Mouse (Mus musculus) layer of hippocampus, adult 9-11 months (tissue): ENCODE results near the gene Ppp1r13l.
A peak's percentile ranks its signal among the peaks of the same experiment; 100 is the strongest.

ENCODE experiments used
- DNase-seq: peaks from one replicate; pipeline ENCODE4 v3.0.0; 2022

Gene Ppp1r13l

DNA sequence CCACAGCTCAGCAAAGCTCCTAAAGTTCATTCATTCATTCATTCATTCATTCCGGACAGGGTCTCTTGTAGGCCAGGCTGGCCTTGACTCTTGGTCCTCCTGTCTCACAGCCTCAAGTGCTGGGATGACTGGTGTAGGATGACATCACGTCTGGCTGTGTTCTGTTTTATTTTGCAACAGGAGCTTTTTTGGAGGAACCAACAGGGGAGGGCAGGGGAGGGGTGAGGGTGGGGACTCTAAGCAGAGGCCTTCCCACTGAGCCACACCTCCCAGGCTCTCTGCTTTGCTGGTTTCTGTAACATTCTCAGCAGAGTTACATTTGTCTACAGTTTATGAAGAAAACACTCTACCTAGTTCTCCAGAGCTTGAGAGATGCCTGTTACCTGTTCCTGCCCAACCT, 21.5 kb upstream of the Ppp1r13l start:
- no peak for DNase-seq

DNA sequence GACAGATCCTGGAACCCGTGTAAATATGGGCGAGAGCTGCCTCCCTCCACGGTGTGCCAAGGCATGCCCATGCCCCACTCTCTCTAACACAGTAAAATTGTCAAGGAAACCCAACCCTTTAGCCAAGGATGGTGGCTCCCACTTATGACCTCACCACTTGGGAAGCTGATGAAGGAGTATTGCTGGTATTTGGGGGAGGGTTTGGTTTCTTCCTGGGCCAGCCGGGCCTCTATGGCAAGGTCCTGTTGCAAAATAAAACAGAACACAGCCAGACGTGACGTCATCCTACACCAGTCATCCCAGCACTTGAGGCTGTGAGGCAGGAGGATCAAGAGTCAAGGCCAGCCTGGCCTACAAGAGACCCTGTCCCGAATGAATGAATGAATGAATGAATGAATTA, 21.0 kb upstream of the Ppp1r13l start:
- DNase-seq: no peak

DNA sequence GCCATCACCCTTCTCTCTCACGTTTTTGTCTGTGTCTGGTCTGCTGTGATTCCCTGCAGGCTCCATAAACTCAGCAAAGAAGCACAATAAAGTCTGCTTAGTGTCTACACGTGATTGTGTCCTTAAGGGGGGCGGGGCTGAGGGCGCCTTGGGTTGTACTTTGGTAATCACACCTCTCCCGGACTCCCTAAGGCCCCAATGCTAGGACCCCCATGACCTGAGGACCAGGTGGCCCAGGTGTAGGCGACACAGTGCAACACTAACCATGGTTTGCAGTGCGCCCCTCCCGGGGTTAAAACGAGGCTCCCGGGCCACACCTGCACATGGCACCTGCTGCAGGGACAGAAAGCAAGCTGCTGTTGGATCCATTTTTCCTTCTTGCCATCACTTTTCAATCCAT, 18.3 kb upstream of the Ppp1r13l start:
- no peak for DNase-seq

DNA sequence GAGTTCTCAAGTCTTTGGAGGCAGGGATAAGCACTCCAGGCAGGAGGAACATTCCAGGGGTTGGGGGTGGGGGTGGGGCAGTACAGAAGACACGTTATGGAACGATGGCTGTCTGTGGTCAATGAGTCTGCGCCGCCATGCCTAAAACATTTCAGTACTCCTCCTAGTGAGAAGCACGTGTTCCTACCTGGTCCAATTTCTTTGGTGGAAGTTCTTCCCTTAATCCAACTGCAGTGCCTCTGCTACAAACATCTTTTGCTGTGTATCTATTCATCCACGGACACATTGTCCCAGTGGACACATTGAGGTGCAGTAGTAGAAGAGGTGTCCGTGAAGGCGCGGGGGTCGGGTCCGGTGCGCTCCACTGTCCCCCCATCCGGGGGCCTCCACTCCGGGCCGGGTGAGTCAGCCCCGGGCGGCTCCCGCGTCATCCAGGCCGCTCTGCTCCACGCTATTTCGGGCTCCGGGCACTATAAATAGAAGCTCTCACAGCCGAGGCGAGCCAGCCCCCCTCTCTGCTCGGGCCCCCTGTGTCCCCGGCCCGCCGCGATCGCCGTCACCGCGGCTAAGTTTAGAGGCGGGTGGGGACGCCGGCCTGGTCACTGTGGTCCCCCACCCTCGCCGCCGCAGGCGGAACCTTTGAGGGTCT, 17.7 kb upstream of the Ppp1r13l start:
- no peak for DNase-seq

DNA sequence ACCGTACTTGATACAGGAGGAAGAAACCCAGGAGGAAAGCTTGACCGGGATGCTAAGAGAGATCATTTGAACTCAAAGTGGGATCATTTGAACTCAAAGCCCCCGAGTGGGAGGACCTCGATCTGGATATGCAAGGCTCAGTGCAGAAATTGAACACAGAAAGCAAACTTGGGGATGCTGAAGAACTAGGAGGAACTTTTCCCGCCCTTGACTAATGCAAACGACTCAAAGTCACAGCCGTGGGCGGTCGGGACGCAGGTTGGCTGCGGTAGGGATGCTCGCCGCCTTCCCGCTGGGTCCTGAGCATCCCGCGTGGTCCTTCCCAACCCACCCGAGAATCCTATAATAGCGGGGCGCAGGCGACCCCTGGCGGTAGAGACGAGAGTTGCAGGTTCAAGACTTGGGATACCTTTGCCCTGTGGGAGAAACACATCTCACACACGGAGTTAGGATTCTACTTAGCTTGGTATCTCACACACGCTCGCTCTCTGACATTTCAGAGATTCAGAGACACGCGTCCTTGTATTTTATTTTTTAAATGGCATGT, 17.0 kb upstream of the Ppp1r13l start:
- peak; percentile 81 for DNase-seq

DNA sequence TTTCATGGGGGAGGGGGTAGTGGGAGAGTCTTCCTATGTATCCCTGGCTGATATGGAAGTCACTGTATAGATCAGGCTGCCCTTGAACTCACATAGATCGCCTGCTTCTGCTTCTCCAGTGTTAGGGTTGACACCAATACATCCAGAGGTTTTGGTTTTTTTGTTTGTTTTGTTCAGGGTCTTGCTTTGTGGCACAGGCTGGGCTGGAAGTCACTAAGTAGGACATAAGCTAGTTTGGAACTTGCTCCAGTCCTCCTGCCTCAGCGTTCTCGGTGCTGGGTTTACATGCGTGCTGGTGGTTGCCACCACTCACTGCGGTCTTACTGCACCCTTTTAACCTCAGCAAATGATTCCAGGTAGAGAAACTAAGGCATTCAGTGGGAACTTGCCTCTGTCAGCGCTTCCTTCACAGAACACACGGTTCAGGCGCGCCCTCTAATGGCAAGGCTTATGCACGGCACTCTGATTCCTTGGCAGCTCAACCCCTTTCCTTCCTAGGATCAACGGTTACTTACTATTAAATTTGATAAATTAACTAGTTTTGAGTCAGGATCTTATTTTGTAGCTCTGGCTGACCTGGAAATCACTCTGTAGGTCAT, 16.2 kb upstream of the Ppp1r13l start:
- peak; percentile 61 for DNase-seq

DNA sequence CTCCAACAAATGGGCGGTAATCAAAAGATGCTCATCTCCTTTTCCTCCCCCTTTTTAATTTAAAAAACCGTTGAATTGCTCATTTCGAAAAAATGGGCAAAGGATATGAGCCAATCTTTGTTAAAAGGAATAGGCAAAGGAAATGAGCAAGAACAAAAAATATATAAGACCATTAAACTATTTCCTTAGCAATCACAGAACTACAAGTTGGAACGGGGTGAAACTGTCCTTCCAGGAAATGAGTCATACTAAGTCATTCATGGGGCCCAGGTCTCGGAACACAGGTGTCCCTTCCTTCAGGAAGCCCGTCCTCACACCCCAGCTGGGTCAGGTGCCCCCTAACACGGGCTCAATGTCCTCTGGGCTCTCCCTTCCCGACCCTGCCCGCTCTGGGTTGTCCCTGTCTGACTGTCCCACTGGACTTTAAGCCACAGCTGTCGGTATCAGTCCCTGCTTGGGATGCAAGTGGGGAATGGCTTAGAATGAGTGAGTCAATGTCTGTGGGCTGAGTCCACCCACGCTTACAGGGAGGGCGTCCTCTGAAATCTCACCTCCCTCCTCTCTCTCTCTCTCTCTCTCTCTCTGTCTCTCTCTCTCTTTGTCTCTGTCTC, 15.2 kb upstream of the Ppp1r13l start, which contains the start of gene Ercc1:
Ercc1 (plus strand) TSS at position 542 of the 611 bp plus-strand sequence.
- no peak for DNase-seq

DNA sequence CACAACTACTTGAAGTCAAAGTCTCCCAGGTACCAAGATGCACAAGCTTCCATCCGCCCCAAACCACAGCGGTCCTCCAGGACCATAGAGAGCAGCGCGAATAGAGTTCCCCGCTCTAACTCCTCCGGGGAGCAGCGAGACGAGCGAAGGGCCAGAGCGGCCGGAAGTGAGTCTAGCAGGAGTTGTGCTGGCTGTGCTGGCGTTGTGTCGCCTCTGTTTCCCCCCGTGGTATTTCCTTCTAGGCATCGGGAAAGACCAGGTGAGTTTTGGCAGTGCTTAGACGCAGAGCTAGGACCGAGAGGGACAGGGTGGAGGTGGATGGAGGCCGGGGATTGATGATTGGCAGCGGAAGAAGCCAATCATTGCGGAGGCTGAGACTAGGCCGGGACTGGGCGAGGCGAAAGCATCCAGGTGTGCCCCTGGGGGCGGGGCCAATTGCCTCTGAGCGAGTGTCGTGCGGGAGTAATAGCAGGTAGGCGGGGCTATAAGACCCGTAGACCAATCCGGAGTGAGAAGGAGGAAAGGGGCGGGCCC, 14.5 kb upstream of the Ppp1r13l start:
- peak; percentile 97 for DNase-seq

DNA sequence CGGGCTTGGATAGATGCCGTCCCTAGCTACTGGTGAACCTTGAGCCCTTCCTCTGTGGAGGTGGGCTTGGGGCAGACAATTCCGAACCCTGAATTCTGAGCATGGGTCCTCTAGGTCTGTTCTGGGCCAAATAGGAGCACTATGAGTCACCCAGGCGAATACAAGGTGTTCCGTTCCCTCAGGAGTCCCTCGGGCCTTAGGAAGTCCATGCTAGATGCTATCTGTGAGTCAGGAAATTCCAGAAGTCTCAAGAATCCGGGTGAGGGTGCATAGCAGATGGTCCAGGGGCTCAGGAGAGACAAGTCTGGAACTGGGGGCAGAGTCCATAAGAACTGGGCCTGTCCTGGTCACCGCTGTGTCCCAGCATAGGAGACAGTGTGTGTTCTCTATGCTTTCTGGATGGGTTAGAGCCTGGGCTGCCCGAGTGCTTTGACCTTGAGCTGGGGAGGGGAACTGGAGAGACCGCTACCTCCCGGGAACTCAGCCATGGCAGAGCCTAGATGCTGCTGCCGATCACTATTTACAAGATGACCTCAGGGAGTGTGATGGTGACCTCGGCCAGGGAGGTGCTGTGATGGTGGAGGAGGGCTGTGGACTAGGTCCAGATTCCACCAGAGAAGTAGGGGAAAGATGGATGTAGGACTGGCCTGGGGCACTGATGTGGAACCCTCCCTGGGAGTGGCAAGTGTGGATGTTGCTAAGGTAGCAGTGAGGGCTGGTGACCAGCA, 10.2 kb upstream of the Ppp1r13l start:
- no peak for DNase-seq

DNA sequence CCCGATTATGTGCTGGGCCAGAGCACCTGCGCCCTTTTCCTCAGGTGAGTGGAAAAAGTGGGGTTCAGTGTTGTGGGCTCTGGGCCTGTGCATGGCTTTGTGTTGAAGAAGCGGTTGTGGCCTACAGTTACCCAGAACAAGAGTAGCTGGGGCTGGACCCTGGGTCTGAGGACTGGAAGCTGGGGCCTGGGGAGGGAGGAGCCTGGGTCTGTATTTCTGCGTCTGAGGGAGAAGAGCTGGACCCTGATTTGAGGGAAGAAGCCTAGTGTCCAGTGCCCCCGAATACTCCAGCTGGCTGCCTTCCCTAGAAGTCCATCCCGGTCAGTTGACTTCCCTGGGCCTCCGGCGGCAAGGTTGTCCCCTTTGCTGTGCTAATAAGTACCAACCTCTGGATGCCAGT, 9.3 kb upstream of the Ppp1r13l start:
- no peak for DNase-seq

DNA sequence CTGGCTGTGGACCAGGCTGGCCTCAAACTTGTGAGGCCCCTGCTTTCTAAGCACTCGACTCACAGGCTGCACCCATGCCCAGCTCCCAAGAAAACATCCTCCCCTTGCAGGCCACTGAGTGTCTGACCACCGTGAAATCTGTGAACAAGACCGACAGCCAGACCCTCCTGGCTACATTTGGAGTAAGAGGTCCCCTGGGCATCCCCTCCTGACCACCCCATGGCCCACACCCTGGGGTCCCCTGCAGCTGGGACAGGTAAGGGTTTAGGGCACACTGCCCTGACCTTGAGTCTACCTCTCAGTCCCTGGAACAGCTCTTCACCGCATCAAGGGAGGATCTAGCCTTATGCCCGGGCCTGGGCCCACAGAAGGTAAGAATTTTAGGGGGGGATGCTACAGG, 4.6 kb upstream of the Ppp1r13l start:
- DNase-seq: no peak

DNA sequence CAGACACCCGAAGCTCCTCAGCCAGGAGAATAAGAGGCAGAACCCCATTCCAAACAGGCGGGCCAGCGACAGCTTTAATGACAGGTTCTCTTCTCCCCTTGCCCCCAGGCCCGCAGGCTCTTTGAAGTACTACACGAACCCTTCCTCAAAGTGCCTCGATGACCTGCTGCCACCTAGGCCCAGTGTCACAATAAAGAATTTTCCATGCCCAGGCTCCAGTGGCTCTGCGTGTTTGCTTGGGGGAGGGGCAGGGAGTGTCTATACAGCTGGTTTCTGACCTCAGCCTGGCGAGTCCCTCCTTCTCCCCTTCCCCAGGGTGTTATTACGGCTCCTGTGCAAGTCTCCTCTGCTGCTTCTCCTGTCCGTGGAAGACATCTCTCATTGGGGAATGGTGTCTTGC, 3.2 kb upstream of the Ppp1r13l start:
- no peak for DNase-seq

DNA sequence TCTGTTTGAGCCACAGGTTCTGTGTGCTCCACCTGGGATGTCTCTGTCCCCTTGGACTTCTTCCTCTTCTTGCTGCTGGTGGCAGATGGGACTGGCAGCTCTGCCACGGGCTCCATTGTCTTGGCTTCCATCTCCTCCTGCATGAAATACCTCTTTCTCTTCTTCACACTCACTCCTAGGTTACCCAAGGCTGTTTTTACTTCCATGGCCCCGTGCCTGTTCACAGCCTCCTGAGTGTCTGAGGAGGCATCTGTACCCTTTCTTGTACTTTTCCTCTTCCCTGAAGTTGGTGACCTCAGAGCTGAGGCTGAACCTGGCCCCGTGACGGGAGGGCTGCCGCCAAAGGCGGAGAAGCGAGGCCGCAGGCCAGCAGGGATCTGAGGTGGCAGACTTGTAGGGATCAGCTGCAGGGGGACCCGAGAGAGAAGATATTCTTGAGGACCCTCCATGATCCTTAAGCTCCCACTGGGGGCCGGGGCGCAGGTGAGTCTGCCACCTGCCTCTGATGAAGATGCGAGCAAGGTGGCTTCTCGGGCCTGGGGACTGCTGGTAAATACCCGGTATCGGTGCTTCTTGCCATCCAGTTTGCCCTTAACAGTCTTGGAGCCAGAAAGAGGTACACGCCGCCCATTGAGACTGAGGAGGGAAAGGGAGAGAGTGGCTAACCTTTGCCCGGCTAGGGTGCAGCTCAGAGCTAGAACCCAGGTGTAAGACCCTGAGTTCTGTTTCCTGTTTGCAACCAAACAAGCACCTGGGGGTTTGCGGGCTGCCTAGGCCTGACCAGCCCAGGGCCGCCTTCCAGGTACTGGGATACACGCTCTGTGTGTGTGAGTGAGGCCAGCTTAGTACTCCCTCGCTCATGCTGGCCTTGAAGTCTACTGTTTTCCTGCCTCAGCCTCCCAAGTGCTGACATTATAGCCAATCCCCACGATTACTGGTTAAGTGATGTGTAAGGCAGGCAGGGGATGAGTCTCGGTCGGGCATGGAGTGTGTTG, 1.9 kb upstream of the Ppp1r13l start:
- no peak for DNase-seq

DNA sequence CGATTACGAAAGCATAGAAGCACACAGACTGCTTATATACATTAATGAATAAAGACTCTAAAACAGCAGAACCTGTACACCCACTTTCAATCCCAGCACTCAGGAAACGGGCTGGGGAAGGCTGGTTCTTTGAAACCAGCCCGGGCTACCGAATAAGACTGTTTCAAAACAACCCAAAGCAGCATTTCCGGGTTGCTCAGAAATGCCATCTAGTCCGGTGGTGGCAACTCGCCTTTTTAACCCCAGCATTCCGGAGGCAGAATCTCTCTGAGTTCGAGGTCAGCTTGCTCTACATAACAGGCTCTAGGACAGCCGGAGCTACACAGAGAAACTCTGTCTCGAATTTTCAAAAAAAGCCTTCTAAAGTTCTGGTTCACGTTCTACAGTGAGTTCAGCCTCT, 915 bp upstream of the Ppp1r13l start:
- no peak for DNase-seq

DNA sequence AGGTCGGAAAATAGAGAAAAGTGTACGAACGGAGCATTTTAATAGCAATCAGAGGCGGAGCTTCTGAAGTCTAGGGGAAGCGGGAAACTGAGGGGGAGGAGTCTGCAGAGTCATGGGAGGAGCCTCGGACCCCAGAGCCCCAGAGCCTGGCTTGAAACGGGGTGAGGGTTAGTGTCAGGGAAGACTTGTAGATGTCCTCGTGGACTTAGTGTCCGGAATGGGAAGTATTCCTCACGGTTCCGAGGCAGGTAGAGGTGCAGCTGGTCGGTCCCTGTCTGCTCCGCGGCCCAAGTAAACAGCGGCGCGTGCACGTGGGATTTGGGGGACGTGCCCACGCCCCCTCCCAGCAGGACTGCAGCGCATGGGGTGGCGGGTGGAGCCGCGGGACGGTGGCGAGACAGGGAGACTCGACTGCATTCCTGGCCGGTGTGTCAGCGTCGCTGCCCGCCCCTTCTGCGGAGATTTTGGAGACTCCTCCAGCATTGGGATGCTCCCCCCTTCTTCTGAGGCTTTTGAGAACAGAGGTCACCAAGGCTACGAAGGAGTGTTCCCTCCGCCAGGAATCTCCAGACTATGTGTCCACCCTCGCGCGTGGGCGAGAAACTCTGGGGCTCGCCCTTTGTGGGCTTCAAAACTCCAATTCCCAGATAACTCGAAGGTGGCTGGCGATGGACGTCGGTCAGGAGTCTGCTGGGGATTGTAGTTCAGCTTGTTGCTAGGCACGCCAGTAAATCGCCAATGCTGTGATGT, 518 bp downstream of the Ppp1r13l start:
- peak; percentile 83 for DNase-seq

DNA sequence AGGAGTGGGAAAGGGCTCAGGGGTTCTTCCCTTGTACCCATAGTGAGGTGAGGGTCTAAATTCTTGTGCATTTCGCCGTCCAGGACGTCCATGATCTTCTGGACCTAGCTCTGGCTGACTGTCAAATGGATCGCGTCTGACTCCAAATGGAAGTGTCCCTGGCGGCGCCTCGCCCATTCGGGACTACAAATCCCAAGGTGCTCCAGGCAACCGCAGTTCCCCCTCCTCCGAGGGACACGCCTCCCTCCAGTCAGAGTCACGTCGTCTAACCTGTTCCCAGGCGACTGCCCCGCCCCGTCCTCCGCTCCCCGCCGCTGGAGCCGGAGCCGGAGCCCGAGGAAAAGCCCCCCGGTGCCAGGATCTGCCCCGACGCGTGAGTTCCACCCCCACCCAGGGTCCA, 1.4 kb downstream of the Ppp1r13l start:
- peak; percentile 94 for DNase-seq

DNA sequence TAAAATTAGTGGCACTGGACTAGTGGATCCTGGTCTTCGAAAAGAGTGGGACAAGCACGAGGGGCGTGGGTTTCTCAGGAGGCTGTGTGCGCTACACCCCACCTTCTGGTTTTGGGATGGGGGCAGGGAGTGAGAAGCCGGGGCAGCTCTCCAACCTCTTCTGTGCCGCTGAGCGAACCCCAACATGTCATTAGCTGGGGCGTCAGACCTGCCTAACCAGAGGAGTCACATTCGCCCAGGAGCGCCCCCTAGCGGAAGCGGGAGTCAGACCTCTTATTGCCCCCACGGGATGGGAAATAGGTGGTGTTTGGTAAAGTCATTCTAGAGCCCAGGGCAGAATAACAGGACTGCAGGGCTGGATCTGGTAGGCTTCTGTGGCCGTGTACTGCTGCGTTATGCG, 2.2 kb downstream of the Ppp1r13l start:
- DNase-seq: peak; percentile 66

DNA sequence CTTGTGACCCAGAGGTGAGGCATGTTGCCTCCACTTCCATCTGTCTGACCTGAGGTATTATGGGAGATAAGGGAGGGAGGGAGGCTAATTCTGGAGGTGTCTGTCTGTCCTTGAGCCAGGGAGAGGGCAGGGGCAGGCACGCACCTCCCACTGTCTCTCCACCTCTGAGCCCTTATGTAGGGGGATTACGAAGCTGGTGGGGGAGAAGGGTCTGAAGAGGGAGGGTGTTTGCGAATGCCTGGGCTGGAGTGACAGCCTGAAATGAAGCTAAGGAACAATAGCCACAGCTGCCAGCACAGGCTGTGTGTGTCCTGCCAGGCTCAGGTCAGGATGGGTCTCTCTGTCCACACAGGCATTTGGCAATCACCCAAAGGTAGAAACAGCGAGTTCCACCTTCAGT, 2.7 kb downstream of the Ppp1r13l start:
- DNase-seq: no peak

DNA sequence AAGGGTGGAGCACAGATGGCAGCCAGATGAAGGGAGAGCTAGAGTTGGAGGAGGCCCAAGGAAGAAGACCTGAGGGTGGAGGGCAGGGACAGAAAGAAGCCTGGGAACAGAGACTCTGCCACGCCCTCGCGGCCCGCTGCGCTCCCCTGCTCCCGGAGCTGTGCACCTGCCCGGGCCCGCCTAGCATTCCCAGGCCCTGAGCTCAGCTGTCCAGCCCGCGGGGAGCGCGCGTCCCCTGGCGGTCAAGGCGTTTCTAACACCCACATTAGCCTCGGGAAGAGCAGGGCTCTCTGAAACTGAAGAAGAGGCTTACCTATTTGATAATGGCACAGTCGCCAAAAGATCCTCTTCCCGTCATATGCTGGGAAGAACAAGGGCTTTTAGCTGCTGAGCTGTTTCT, 4.3 kb downstream of the Ppp1r13l start:
- no peak for DNase-seq

DNA sequence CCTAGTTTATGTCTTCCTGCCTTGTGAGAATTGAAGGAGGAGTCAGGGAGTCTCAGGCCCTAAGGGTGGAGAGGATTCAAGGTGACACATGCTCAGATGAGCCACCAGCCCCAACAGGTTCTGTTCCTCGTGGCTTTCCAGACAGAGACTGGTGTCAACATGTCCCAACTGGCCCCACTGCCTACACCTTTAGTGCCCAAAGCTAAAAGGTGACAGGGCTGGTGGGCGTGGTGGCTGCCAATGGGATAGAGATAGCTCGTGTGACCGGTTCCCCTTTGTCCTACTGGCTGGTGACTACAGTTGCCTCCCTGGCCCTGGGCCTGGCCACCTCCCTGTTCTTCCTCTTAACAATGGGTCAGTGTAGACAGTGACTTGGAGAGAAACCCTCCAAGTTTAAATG, 5.8 kb downstream of the Ppp1r13l start:
- DNase-seq: no peak

DNA sequence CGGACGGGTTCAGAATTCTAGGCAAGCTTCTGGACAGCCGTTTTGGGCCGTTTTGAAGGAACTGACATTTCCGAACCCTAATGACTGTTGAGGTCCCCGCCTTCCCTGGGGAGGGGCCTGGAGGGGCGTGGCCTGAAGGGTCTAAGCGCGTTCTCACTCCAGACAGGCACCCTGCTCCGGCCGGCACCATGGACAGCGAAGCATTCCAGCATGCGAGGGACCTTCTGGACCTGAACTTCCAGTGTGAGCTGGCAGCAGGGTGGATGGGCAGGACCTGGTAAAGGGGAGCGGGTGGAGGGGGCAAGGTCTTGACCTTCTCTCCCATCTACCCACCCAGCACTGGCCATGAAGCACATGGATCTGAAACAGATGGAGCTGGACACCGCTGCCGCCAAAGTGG, 8.8 kb downstream of the Ppp1r13l start:
- DNase-seq: no peak
